Comparison of ENCODE assay signal across 27 mouse cellular contexts in genomic region chr7:4085562-4085961, GRCm38 (mm10).
"Had no signal": no experiment of that assay in that cellular context is flagged by ENCODE, and none has a peak within 500 bp of the region (broad histone marks: within the 10 kb centered on the region; RNA-seq: fewer than 3 reads in every experiment).

No protein-coding gene starts in this region.

- DNase-seq: forebrain, postnatal 0 days; gastrocnemius, postnatal 14 days; gastrocnemius, postnatal 36 days; heart, adult 2 months; heart, postnatal 14 days; heart, postnatal 4 days; kidney, adult 11 months; kidney, adult 2 months; kidney, adult 9 months; kidney, postnatal 14 days; kidney, postnatal 36 days; left cerebral cortex, postnatal 4 days had no signal

- H3K4me3 ChIP-seq: forebrain, embryonic 15.5 days; heart, adult 2 months; heart, embryonic 13.5 days; heart, embryonic 15.5 days; hindbrain, embryonic 10.5 days; hindbrain, embryonic 12.5 days; intestine, embryonic 15.5 days; kidney, embryonic 15.5 days; limb, embryonic 13.5 days; limb, embryonic 15.5 days; liver, embryonic 12.5 days had no signal

- H3K27ac ChIP-seq: forebrain, embryonic 15.5 days; heart, adult 2 months; heart, embryonic 13.5 days; heart, embryonic 15.5 days; hindbrain, embryonic 10.5 days; hindbrain, embryonic 12.5 days; hindbrain, embryonic 14.5 days; intestine, embryonic 15.5 days; kidney, embryonic 15.5 days; kidney, postnatal 0 days; limb, embryonic 13.5 days; limb, embryonic 15.5 days; liver, embryonic 12.5 days; liver, embryonic 14.5 days had no signal

- ATAC-seq: forebrain, embryonic 15.5 days; forebrain, postnatal 0 days; hindbrain, embryonic 16.5 days; inflammation-experienced regulatory T-cells, adult 6 months; intestine, embryonic 15.5 days; liver, embryonic 12.5 days had no signal
